Mouse (Mus musculus): ENCODE measurements around the gene Gm17660. TPM values are rescaled to one million over a fixed set of nuclear protein-coding genes. Genes with fewer than 3 reads are reported as not detected.

Gene Gm17660
- total RNA-seq, 4 experiments from 2014 or later = not detected

DNA sequence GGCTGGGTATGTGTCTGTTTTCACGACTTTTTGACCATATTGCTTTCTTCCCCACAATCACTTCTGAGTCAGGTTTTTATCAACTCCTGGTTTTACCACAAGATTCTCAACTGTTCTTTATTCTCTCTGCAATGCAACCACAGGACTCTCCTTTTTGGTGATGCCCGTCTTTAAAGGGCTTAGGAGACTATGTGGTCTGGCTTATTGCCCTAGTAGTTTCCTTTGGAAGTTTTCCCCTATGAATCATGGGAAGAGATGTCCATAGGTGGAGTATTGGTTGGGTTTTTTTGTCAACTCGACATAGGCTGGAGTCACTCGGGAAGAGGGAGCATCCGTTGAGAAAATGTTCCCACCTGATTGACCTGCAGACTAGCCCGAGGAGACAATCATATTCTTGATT, 3.3 kb upstream of the Gm17660 start:
- no peak for DNase-seq (ENCODE audit: low spot score)

DNA sequence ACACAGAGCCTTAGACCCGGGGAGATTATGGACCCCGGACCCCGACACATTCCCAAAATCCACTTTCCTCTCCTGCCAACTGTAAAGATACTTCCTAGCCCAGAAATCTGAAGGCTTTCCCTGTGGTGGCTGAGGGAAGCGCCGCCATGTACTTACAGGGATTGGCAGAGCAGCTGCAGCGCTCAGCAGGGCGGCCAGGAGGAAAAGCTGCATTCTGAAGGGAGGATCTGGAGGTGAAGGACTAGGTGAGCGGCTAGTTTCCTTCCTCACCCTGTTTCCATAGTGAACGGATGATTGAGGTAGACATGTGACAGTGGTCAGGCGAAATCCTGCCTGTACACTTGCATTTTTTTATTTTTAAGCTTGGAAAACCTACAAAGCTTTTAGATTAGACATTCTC, 1.0 kb downstream of the Gm17660 start:
- DNase-seq (ENCODE audit: low spot score) = no peak

DNA sequence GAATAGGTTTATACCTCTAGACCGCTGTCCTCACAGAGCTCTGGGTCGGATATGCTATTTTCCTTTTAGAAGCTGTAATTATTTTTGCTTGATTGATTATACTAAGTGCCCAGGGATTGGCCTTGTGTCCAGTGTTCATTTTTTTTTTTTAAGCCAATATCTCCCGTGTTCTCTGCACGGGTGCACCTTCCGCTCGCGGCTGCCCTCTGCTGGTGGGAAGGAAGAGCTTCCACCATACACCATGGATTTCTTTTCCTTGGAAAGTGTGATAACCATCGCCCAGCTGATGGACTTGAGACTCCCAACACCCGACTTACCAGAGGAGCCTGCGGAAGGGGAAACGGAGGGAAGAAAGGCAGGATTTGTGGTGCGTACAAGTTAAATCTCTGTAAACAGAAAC, 3.0 kb downstream of the Gm17660 start:
- DNase-seq (ENCODE audit: low spot score) = peak; percentile 55

DNA sequence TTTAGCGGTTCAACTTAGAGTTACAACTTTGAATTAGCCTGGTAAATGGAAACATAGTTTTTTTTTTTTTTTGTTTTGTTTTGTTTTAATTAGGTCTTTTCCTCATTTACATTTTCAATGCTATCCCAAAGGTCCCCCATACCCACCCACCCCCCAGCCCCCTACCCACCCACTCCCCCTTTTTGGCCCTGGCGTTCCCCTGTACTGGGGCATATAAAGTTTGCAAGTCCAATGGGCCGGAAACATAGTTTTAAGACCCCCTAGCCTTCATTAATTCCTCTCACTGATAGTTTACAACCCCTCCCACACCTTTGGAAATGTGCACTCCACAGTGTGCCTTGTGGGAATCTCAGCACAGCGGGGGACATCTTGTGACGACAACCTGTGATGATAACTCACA, 3.8 kb downstream of the Gm17660 start:
- DNase-seq (ENCODE audit: low spot score) = no peak

DNA sequence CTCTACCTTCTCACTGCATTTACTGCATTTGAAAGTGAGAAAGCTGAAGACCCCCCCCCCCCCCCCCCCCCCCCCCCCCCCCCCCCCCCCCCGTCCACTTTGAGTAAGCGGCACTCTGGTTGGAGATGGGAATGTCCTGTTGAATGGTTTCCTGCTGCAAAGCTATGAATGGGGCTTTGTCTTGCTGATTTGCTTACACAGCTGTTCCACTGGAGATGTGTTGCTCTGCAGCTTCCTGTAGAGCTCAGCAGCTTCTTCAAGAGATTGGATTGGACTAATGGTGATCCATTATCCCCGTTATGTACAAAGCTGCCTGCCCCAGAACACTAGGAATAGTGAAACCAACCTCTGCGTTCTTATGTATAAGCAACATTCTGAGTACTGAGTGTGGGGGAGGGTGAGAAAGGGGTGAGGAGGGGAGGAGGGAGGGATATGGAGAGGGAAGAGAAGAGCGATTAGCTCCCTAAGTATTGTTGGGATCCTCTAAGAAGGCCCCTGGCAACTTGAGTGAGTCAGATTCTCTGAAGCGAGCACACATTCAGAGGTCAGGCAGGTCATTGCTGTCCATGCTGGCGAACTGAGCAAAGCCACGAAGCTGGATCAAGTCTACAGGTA, 5.0 kb downstream of the Gm17660 start:
- DNase-seq (ENCODE audit: low spot score) = peak; percentile 26

DNA sequence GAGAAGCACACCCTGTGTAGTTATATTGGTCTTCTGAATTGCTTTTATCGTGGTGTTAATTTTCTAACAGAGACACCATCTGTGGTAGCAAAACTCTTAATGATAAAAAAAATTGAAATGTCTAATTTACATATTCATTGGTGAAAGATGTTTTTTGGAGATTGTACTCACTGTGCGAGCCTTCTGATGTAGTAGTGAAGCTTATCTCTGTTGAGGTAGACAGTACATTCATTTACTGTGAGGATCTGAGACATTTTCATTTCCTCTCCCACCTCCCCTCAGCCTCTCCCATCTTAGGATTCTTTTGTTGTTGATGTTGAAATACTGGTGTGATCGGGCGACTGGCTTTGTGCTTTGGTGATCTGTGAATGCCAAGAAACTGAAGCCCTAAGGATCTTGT, 6.4 kb downstream of the Gm17660 start:
- DNase-seq (ENCODE audit: low spot score) = no peak

DNA sequence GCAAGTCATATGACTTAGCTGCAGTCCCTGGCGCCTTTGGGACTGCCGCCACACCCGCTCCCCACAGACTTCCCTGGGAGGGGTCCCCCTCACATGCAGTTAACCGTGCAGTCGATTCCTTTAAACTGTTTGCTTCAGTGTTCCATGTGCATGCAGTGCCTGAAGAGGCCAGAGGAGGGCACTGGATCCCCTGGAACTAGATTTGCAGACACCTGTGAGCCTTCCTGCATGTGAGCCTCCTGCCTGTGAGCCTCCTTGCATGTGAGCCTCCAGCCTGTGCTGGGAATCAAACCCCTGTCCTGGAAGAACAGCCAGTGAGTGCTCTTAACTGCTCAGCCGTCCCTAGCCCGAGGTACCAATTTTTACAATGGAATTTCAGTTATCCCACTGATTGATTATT, 8.7 kb downstream of the Gm17660 start:
- DNase-seq (ENCODE audit: low spot score) = no peak

DNA sequence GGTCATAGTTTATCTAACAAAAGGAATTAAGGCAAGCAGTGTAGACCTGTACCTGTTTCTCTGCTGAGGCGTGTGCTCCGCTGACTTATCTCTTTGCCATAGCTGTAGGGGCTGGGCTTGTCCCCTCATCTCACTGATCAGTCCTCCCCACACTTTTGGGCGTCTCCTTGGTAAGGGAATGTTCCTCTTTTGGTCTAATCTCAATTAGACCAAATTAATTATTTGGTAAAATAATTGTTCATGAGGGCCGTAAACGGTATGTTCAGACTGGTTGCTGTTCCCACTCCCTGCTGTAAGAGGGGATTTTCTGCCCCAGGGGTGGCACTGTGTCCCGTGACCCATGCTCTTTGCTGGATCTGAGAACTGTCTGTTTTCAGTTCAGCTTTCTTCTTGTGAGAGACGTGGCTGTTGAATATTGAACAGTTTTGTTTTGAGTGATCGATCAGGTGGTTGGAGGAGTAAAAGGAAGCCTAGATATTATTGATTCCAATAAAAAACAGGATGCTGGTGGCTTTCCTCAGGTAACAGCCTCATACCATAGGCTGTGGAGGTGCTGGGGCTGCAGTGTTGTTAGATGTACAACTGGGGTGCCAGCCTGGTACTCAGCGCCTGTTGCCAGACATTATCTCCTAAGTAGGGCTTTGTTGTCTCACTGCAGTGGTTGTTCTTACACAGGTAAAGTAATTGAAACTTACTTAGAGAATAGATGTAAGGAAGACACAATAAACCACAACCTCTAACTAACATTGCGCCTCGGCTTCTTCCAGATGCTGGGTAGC, 14.4 kb downstream of the Gm17660 start:
- DNase-seq (ENCODE audit: low spot score) = no peak

DNA sequence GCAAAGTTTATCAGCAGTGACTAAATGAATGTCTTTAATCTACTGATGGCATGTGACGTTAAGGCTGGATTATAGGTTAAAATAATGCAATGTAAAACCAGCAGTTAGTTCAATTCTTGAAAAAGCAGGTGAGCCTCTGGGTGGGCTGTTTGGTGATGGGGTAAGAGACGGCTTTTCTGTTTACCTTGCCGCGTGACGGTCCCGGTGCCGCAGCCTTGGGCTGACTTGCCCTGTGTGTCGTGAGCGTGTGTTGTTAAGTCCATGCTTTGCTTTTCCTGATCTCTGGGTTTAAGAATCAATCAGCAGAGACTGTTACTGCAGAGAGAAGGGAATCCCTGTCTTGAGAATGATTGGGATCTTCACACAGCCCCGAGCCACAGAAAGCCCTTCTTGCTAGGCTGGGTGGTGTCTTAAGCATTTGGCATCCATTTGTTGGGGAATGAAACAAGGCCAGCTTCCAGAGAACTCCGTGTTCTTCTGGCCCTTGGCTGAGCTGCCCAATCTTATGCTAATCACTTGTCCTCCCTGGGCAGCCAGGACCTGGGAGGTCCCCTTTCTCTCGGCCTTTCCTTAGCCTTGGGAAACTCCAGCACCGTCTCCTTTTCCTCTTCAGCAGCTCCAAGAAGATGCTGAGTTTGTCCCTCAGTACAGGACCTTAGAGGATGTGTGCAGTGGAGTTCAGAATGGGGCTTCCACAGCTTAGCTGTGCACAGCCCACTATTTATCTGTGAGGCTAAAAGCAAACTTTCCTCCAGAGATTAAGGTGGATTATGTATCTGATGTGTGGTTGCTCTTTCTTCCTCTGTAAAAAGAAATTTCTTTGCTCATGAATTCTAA, 15.3 kb downstream of the Gm17660 start:
- DNase-seq (ENCODE audit: low spot score) = peak; percentile 33

DNA sequence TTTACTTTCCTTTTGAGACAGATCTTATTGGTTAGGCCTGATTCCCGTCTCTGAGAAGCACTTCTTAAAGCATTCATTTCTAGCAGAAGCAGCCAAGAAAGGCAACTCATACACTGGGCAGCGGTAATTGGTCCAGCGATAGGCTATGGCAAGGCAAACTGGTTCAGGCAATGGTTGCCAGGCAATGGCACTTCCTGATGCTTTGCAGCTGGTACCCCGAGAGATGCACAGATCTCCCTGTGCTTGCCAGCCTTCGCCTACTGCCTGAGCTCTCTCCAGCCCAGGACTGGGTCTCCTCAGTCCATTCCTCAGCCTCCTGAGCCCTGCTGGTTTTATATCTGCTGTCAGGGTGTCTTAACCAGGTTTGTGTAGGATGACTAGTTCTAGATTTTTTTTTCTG, 17.0 kb downstream of the Gm17660 start:
- DNase-seq (ENCODE audit: low spot score) = no peak

DNA sequence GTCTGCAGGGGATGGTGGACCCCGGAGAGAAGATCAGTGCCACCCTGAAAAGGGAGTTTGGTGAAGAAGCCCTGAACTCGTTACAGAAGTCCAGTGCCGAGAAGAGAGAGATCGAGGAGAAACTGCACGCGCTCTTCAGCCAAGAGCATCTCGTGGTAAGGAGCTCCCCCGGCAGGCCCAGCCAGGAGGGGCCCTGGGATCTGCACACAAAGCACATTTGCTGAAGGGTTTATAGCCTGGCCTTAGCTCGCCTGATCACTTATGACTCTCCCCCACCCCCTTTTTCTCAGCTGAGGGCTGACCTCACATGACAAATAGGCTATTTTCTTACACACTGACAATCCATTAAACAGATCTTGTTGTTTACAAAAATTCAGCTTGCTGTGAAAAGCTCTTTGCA, 17.8 kb downstream of the Gm17660 start:
- DNase-seq (ENCODE audit: low spot score) = no peak

DNA sequence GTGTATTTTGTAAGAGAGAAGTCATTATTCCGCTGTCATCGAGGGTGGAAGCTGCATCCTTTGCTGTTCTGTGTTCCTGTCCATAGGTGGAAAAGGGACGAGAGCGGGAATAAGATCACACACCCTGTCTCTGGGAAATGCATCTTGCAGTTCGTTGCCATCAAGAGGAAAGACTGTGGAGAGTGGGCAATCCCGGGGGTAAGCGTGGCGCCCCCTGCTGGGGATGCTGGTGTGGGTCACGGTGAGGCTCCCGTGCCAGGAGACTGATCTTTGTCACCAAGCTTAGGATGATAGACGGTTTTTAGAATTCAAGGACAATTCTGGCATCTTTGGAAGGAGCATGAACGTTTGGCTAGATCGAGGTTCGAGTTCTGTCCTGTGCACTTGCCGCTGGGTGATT, 19.4 kb downstream of the Gm17660 start:
- peak; percentile 36 for DNase-seq (ENCODE audit: low spot score)

DNA sequence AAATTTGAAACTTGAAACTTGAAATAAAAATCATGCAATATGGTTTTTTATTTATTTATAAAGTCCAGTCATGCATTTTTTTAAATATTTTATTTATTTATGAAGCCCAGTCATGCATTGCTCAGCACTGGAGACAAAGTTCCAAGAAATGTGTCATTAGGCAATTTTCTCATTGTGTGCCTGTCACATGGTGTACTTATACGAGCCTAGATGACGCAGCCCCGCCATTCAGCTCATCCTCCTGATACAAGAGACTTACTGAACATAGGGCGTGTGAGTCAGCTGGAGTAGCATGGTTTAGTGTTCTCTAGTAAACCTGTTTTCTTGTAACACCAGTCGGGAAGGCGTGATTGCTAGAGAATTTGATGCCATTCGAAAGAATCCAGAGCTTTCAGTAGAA, 21.1 kb downstream of the Gm17660 start:
- no peak for DNase-seq (ENCODE audit: low spot score)

DNA sequence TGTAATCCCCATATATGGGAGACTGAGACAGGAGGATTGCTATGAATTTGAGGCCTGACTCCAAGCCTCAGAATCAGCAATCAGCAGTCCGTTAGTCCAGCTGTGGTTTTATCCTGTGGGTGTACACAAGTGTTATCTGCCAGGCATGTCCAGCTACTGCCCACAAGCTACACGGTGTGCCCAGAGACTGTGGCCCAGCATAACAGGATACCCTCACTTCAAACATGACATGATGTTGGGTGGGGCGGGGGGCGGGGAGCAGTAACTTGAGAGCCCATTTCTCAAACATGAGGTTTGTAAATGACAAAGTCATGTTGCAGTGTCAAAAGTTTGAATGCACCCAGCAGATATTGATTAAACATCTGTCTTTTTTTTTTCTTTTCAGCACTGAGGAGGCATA, 21.6 kb downstream of the Gm17660 start:
- no peak for DNase-seq (ENCODE audit: low spot score)

DNA sequence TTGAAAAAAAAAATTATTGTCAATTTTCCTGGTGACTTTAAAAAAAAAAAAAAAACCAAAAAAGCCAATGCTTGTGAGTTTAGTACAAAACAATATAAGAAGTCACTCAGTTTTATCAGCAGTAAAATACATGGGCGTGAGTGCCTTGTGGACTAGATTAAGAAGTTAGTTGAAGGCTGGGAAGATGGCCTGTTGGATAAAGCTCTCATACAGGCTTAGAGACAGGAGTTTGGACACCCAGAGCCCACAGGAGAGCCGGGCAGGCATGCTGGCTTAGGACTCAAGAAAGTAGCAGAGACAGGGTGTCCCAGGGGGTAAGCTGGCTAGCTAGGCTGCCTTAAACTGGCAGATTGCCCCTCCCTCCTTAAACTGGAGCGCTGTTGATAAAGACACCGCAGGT, 22.5 kb downstream of the Gm17660 start:
- DNase-seq (ENCODE audit: low spot score) = no peak

DNA sequence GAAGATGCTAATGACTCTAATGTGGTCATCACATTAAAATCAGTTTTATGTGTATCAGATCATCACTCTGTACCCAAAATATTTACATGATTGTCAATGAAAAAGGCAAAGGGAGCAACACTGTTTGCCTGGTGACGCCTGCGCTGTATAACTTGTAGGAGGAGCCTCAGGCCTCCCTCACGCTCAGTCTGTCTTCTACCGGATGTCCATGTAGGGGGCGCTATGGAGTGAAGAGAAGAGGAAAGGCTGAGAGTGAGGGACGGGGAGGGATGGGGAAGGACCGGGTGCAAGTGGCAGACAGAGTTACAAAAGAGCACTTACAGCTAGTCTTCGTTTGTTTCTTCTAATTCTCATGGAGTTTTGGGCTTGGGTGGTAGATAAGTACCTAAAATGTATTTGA, 24.5 kb downstream of the Gm17660 start:
- no peak for DNase-seq (ENCODE audit: low spot score)

DNA sequence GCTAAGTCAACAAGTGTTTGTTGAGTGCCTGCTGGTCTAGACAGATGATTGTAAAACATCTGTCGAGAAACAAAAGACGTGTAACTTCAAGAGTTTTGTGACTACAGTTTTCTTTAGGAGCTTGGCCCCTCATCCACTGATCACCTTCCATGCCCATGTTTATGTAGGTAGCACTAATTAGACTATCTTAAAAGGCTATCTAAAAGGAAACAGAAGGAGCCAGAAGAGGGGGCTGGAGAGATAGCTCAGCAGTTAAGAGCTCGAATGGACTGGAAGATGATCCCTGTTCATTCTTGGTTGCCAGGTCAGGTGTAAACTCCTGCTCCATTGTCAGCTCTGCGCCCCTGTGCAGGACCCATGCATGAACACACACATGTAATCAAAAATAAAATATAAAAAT, 29.3 kb downstream of the Gm17660 start:
- DNase-seq (ENCODE audit: low spot score) = no peak

DNA sequence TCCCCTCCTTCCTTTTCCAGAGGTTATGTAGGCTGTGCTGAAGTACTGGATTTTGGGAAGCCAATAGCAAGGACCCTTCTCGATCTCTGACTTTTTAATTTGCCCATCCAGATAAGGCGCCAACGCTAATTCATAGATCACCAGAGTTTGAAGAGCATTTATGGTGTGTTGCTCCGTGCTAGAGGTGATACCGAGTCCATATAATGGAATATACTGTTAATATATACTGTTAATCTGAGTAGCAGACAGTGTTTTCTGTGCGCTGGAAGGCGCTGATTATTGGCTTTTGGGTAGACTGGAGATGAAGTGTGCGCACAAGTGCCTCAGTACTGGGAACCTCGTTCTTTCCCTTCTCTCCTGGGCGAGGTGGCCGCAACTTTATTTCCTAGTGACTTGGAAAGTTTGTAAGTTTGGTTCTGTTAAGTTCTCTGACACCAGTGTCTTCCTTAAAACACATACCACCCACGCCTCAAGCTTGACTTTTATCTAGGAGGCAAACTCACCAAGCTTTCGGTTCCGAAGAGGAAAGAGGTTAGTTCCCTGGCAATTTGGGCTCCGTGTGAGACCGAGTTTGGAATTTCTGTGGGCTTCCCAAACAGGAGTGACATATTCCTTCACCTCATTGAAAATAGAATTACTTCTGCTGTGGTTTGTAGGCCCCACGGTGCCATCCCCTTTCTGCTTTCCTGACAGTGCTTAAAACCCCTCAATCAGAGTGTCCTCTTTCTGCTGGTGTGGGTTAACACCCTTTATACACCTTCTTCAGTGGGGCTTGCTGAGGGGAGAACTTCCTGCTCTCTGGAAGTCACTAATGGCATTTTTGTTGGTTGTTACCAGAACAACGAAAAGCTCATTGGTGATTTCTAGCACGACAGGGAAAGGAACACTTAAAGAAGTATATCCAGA, 30.0 kb downstream of the Gm17660 start:
- DNase-seq (ENCODE audit: low spot score) = peak; percentile 24

DNA sequence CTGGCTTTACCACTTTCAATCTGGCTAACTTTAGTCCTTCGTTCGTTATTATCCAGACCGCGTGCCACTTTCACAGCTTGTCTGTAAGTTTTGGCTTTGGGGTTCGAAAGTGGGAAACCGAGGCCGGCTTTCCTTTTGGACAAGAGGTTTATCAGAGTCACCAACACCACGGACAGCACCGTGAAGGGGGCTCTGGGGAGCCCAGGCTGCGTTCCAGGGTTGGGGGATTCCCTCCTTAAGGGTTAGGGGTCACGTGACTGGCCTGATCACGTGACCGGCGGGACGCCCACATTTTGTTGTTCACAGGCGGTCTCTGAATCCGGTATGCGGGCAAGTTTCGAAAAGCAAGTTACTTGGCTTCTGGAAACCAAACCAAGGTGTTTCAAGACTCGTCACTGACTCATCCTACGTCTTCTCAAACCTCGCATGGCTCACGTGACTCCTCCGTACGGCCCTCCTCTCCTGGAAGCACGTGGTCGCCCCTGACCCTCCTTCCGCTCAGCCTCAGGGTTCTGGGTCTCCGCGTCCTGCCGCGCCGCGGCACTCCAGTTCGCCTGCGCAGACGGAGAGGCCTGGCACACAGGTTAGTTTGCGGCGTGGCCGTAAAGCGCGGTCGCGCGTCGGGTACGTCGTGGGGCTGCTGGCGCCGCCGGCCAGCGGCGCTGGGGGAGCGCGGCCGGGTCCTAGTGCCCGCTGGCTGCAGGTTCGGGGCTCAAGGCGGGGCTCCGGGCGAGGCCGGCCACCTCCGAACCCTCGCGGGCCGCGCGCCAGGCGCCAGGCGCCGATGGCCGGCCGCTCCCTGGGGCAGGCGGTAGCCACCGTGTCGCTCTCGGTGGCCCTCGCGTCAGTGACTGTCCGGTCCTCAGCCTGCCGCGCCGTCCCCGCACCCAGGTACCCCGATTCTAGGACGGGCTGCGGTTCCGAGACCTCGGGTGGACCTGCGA, 30.9 kb downstream of the Gm17660 start, which contains the start of gene Nudt9:
Gene Nudt9, plus strand, starts transcription at position 51 of the 944 bp plus-strand sequence.
- DNase-seq (ENCODE audit: low spot score) = peak; percentile 96

DNA sequence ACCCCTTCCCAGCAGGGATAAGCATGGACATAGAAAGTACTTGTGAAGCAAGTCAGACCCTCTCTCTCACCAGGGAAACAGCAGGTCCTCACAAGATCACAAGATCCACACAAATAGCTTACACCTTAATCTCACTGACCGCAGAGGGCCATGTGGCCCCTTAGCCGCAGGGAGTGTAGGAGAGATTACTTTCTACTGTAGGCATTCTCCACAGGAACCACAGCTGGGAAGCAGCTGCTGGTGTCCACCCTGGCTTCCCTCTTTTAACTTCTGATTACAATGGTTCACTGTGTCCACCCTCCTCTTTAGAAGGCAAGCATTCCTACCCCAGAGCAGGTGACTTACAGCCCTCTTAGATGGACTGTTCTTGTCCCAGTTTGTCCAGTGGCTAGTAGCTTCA, 33.7 kb downstream of the Gm17660 start:
- DNase-seq (ENCODE audit: low spot score) = no peak

All from heart, adult 8-10 months (tissue).